Mouse (Mus musculus) stomach, postnatal 0 days (tissue): ENCODE data around the gene Shc2.

Source experiments
- CTCF ChIP-seq: IDR thresholded peaks from 2 replicates; pipeline ENCODE4 v1.5.1; 2016; ENCODE audit warnings: antibody characterized with exemption, low read depth, mild to moderate bottlenecking, moderate library complexity
- EP300 ChIP-seq: optimal IDR thresholded peaks from 2 replicates; pipeline ENCODE3; 2016; ENCODE audit warnings: antibody characterized with exemption

DNA sequence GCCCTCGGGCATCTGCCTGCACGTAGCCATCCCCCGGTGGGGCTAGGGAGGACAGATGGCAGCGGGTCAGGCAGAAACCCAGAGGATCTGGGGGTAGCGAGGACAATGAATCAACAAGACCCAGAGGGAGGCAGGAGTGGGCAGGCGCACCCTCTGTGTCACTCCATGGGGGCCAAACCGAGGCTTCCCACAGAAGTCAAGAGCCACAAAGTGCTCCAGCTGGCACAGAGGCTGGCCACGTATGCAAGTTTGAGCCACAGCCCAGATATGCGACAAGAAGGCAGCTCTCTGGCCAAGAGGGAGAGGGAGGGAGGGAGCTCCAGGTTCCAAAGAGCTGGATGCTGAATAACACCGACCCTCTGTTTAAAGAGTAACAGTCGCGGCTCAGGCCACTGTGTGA is 13.8 kb downstream of the Shc2 start:
- TF ChIP-seq CTCF (no peak), EP300 (no peak)
